Mouse (Mus musculus) C2C12 (cell line): ENCODE measurements around the gene Cnnm3. TPM values are rescaled to one million over a fixed set of nuclear protein-coding genes. Genes with fewer than 3 reads are reported as not detected.

Experiments
- H3K27me3 ChIP-seq: one replicate; pipeline ENCODE4 v1.6.1; 2011; ENCODE audit not compliant: control insufficient read depth, insufficient read depth, insufficient read length
- H3K36me3 ChIP-seq: one replicate; pipeline ENCODE4 v1.6.1; 2011; ENCODE audit not compliant: control insufficient read depth, insufficient read depth
- H3K4me3 ChIP-seq: one replicate; pipeline ENCODE4 v1.5.1; 2011; ENCODE audit warnings: mild to moderate bottlenecking, control low read depth; ENCODE audit not compliant: poor library complexity, insufficient read depth, severe bottlenecking
- H3K79me2 ChIP-seq: one replicate; pipeline ENCODE4 v1.6.1; 2011; ENCODE audit not compliant: control insufficient read depth, insufficient read depth
- H3K79me3 ChIP-seq: one replicate; pipeline ENCODE4 v1.6.1; 2011; ENCODE audit warnings: low read depth, control low read depth
- H3ac ChIP-seq: one replicate; pipeline ENCODE3; 2011; ENCODE audit warnings: low read depth; ENCODE audit not compliant: control insufficient read depth, insufficient read length
- CEBPB ChIP-seq: IDR thresholded peaks from one replicate; pipeline ENCODE4 v1.6.1; 2011; ENCODE audit warnings: low read depth, mild to moderate bottlenecking, control low read depth, moderate library complexity
- CTCF ChIP-seq: IDR thresholded peaks from one replicate; pipeline ENCODE4 v1.5.1; 2011; ENCODE audit not compliant: control insufficient read depth, insufficient read depth, insufficient read length
- FOSL1 ChIP-seq: IDR thresholded peaks from one replicate; pipeline ENCODE4 v1.8.0; 2011; ENCODE audit warnings: mild to moderate bottlenecking, low read length; ENCODE audit not compliant: poor library complexity, insufficient read depth, severe bottlenecking
- MAX ChIP-seq: IDR thresholded peaks from one replicate; pipeline ENCODE4 v1.6.1; 2011; ENCODE audit warnings: mild to moderate bottlenecking, control low read depth
- MYOD1 ChIP-seq: IDR thresholded peaks from one replicate; pipeline ENCODE4 v1.6.1; 2011; ENCODE audit warnings: low read depth; ENCODE audit not compliant: control insufficient read depth, insufficient read length
- MYOG ChIP-seq: IDR thresholded peaks from one replicate; pipeline ENCODE4 v1.6.1; 2011; ENCODE audit not compliant: control insufficient read depth, insufficient read length; ENCODE audit errors: extremely low read depth
- USF1 ChIP-seq: IDR thresholded peaks from one replicate; pipeline ENCODE4 v1.6.1; 2011; ENCODE audit warnings: low read depth, mild to moderate bottlenecking, control low read depth, moderate library complexity
- polyA plus RNA-seq: library from polyadenylated mRNA; unstranded; fragments of >200 nt; fragmentation: generic; extraction: Trizol; gene quantifications from one replicate; pipeline ENCODE4 v1.2.1, GENCODE M21; 2012; ENCODE audit warnings: missing spikeins

Gene Cnnm3
- polyA plus RNA-seq, 1 experiment = 6.5 TPM

DNA sequence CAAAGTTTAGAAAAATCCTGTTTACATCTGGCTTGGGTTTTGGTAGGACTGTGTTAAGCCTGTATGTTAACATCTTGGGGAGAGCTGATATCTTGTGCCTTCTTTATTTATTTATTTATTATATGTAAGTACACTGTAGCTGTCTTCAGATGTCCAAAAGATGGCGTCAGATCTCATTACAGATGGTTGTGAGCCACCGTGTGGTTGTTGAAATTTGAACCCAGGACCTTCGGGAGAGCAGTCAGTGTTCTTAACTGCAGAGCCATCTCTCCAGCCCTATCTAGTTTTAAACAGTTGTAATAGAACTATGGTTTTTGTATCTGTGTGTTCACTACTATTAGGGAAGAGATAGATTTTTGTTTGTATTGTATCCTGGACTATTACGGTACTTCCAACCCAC, 17.6 kb downstream of the Cnnm3 start:
- H3K4me3 ChIP-seq = no peak overlapping the region
- no peak for TF ChIP-seq MYOD1
- TF ChIP-seq CEBPB = no peak
- no peak for TF ChIP-seq MYOG
- no peak for TF ChIP-seq FOSL1
- no peaks in the 10 kb centered on the region for H3K27me3 ChIP-seq
- H3K79me2 ChIP-seq = no peaks in the 10 kb centered on the region
- H3K79me3 ChIP-seq = no peaks in the 10 kb centered on the region
- H3ac ChIP-seq = no peak overlapping the region
- peaks cover 4% of the 10 kb centered on the region for H3K36me3 ChIP-seq

DNA sequence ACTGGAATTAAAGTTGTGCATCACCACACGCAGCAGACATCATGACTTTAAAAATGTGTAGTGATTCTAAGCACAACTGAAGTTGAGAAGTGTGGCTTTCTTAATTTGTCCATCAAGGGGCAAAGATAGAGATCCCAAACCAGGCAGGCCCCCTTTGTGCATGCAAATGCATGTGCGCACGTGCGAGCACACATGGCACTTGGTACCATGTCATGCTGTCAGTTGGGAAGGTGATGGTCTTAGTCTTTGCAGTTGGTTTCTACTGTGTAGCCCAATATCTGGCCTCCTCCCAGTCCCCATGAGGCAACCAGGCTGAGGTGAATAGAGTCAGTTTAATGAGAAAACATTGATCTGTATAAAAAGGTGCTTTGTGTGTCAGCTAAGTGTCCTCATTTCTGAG, 18.2 kb downstream of the Cnnm3 start:
- H3K79me3 ChIP-seq = no peaks in the 10 kb centered on the region
- no peaks in the 10 kb centered on the region for H3K79me2 ChIP-seq
- H3K36me3 ChIP-seq = peaks cover 4% of the 10 kb centered on the region
- H3K4me3 ChIP-seq = no peak overlapping the region
- H3ac ChIP-seq = no peak overlapping the region
- H3K27me3 ChIP-seq = no peaks in the 10 kb centered on the region
- TF ChIP-seq MYOG (no peak), MYOD1 (no peak), FOSL1 (no peak)

DNA sequence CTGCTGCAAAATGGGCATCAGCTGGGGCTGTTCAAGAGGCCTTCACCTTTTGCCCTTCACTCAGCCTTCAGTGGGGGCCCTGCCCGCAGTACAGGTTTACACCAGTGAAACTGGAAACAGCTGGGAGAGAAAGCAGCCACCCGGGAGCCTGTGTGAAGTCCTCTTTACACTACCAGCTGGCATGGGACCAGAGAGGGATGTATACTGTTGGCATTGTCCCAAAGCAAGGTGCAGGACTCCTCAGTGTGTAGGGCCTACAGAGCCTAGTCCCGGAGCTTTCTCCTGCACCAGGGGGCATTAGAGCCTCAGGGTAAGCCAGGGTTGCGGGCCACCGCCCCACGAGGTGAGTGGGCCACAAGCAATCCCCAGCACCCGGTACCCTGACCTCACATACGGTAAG, 18.8 kb downstream of the Cnnm3 start:
- no peak overlapping the region for H3ac ChIP-seq
- no peaks in the 10 kb centered on the region for H3K79me3 ChIP-seq
- no peaks in the 10 kb centered on the region for H3K27me3 ChIP-seq
- H3K36me3 ChIP-seq = peaks cover 4% of the 10 kb centered on the region
- H3K79me2 ChIP-seq = no peaks in the 10 kb centered on the region
- H3K4me3 ChIP-seq = no peak overlapping the region
- TF ChIP-seq FOSL1 (no peak), MYOG (no peak), USF1 (no peak), MYOD1 (no peak), CTCF (no peak), MAX (no peak), CEBPB (no peak)

DNA sequence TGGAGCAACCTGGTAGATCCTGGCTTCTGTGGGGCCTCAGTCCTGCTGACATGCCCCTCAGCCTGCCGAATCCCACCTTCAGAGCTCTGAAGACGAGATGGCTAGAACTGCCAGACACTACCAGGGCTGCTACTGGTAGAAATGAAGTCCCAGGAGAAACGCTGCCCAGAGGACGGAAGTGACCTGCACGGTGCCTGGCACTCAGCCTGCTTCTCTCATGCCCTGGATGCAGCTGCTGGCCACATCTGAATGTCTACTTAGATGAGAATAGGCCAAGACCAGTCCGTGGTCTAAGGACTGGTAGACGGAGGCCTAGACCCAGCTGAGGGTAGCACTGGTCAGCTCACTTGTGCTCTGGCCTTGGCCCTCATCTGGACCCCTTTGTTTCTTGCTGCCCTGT, 19.3 kb downstream of the Cnnm3 start:
- Histone ChIP-seq H3ac (no peak overlapping the region), H3K79me2 (no peaks in the 10 kb centered on the region), H3K4me3 (no peak overlapping the region), H3K27me3 (no peaks in the 10 kb centered on the region), H3K79me3 (no peaks in the 10 kb centered on the region), H3K36me3 (peaks cover under 1% of the 10 kb centered on the region)
- TF ChIP-seq CTCF (no peak), USF1 (no peak), MYOG (no peak), MAX (no peak), FOSL1 (no peak), CEBPB (no peak), MYOD1 (no peak)

DNA sequence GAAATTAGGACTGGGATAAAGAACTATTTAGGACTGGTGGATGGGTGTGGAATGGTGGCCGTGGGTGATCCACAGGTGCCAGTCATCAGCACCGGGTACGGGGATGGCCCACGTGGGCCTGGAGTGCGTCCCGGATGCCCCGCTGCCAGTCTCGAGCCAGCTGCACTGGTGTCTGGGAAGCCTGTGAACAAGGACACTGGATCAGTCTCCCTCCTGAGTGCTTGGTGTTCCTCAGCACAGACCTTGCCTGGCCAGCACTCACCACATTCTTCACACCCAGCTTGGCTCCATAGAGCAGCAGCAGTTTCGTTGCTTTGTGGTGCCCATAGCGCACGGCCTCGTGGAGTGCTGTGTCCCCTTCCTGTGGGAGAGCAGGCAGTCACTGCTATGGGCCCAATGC, 19.8 kb downstream of the Cnnm3 start:
- H3K27me3 ChIP-seq = no peaks in the 10 kb centered on the region
- H3K36me3 ChIP-seq = no peaks in the 10 kb centered on the region
- TF ChIP-seq MAX = no peak
- TF ChIP-seq USF1 = no peak
- TF ChIP-seq CTCF = no peak
- TF ChIP-seq CEBPB = no peak
- TF ChIP-seq MYOG = no peak
- no peak for TF ChIP-seq MYOD1
- no peak for TF ChIP-seq FOSL1
- no peak overlapping the region for H3K4me3 ChIP-seq
- no peaks in the 10 kb centered on the region for H3K79me3 ChIP-seq
- H3K79me2 ChIP-seq = no peaks in the 10 kb centered on the region
- H3ac ChIP-seq = no peak overlapping the region

DNA sequence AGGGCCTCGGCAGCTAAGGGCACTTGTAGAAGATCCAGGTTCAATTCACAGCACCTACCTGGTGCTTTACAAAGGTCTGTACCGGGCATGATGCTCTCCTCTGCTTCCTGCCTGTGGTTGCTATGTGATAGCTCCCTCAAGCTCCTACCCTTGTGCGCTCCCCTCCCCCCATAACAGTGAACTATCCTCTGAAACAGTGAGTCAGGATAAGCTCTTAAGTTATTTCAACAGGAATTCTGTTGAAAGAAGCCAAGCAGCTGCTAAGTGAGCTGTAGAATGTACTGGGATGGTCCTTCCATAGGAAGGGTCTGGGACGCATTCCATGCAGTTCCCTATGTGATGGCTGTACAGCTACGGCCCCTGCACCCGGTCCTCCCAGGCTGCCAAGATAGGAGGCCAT, 21.9 kb downstream of the Cnnm3 start:
- H3K4me3 ChIP-seq = no peak overlapping the region
- no peak for TF ChIP-seq FOSL1
- H3K27me3 ChIP-seq = no peaks in the 10 kb centered on the region
- no peaks in the 10 kb centered on the region for H3K79me2 ChIP-seq
- no peaks in the 10 kb centered on the region for H3K79me3 ChIP-seq
- H3K36me3 ChIP-seq = no peaks in the 10 kb centered on the region
- no peak overlapping the region for H3ac ChIP-seq

DNA sequence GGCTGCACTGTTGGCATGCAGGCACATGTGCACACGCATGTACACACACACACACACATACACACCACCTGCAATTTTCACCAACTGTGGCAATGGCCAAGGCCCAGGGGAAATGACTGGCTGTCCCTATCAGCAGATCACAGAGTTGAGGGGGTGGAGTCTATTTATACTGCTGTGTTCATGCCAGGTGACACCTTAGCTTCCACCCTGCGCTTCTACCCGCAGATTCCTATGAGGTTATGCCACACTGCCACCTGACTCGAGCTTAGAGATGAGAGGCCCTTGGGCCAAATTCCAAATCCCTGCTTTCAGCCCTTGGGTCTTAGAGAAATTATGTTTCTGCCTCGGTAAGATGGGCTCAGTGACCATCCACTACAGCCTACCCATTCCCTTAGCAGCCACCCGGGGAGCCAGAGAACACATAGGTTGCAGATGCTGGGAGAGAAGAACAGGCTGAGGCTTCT, 23.0 kb downstream of the Cnnm3 start:
- H3K79me3 ChIP-seq = no peaks in the 10 kb centered on the region
- TF ChIP-seq FOSL1 (no peak), MYOD1 (no peak), USF1 (no peak), MYOG (no peak), CTCF (no peak), CEBPB (no peak), MAX (no peak)

More for the DNA sequence above, 23.0 kb downstream of the Cnnm3 start:
- Histone ChIP-seq H3K4me3 (no peak overlapping the region), H3K79me2 (no peaks in the 10 kb centered on the region), H3K27me3 (no peaks in the 10 kb centered on the region), H3ac (no peak overlapping the region), H3K36me3 (no peaks in the 10 kb centered on the region)
